18 mouse cellular contexts compared by ENCODE assay signal in the genomic region with DNA sequence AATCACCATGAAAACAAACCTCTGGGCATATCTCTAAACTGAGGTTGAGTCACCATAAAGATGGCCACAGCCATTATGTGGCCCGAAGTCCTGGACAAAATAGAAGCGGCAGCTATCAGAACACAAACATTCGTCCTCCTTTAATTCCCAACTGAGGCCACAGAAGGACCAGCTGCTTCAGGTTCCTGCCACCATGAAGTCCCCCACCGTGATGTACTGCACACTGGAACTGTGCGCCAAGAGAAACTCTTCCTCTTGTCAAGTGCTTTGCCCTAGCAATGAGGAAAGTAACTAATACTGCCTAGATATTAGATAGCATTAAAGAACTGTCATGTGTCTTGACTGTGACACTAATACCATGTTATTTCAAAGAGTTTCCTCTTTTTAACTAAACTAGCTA. TPM values are rescaled to one million over a fixed set of nuclear protein-coding genes. Genes with fewer than 3 reads are reported as not detected.
DNase-seq lines count a peak whose midpoint lies in the region; ATAC-seq lines count a peak whose summit lies in the region.
"Had no signal": no experiment of that assay in that cellular context is flagged by ENCODE, and none has a peak within 500 bp of the region (broad histone marks: within the 10 kb centered on the region; RNA-seq: fewer than 3 reads in every experiment).

No protein-coding gene starts in this region.

- peak; percentile 56 for DNase-seq in cerebellum, adult 9-11 months
- no peak for DNase-seq in cerebellum, adult 8-10 months
- peak; percentile 35 to 36 for DNase-seq in B cell, adult 2 months
- DNase-seq in cerebellum, postnatal 10 days: peak; percentile 27 to 32
- no peak for DNase-seq in forebrain, embryonic 10.5 days (ENCODE audit: extremely low spot score, low spot score)
- DNase-seq in hindbrain, embryonic 11.5 days (ENCODE audit: low spot score): no peak
- DNase-seq in natural killer cell, adult 2 months (ENCODE audit: low spot score in 2 of 2): no peak
- DNase-seq: retina, postnatal 1 day; thymus, adult 18-20 months had no signal

- no peak overlapping the region for H3K4me2 ChIP-seq in hindbrain, embryonic 11.5 days (replicated peaks; ENCODE audit: low read depth, low read length)
- H3K4me2 ChIP-seq: embryonic facial prominence, embryonic 12.5 days; hindbrain, embryonic 14.5 days; limb, embryonic 13.5 days had no signal

- ATAC-seq in hindbrain, embryonic 11.5 days (ENCODE audit: low FRiP score): no peak
- ATAC-seq: forebrain, embryonic 16.5 days; intestine, postnatal 0 days had no signal

- no peak overlapping the region for H3K9ac ChIP-seq in hindbrain, embryonic 11.5 days (ENCODE audit: low read depth, low read length)
- H3K9ac ChIP-seq: embryonic facial prominence, embryonic 12.5 days; hindbrain, embryonic 14.5 days; limb, embryonic 13.5 days; liver, embryonic 14.5 days had no signal

- H3K4me3 ChIP-seq in macrophage (ENCODE audit: inconsistent target): peak overlapping the region; percentile 20; the same call in 1 of the 2 replicates
- no peak overlapping the region for H3K4me3 ChIP-seq in forebrain, embryonic 10.5 days
- H3K4me3 ChIP-seq in hindbrain, embryonic 11.5 days (ENCODE audit: low read depth, low read length): no peak overlapping the region
- H3K4me3 ChIP-seq: embryonic facial prominence, embryonic 12.5 days; limb, embryonic 13.5 days; megakaryocyte, embryonic 14.5 days had no signal

- H3K36me3 ChIP-seq in macrophage (ENCODE audit: inconsistent target): no peaks in the 10 kb centered on the region
- no peaks in the 10 kb centered on the region for H3K36me3 ChIP-seq in forebrain, embryonic 10.5 days (replicated peaks)
- no peaks in the 10 kb centered on the region for H3K36me3 ChIP-seq in hindbrain, embryonic 11.5 days (ENCODE audit: control insufficient read depth, insufficient read depth, low read length)
- H3K36me3 ChIP-seq: embryonic facial prominence, embryonic 12.5 days; limb, embryonic 13.5 days had no signal

- peaks cover 2% of the 10 kb centered on the region for H3K4me1 ChIP-seq in forebrain, embryonic 10.5 days
- H3K4me1 ChIP-seq in hindbrain, embryonic 11.5 days (replicated peaks; ENCODE audit: control insufficient read depth, insufficient read depth, low read length): no peaks in the 10 kb centered on the region
- H3K4me1 ChIP-seq: embryonic facial prominence, embryonic 12.5 days; limb, embryonic 13.5 days; megakaryocyte, embryonic 14.5 days had no signal

- H3K79me2 ChIP-seq in macrophage (ENCODE audit: inconsistent target): no peaks in the 10 kb centered on the region

- H3K27ac ChIP-seq in macrophage: 0 out of 2 replicates have a peak overlapping the region, but pooled peaks have one; percentile 1
- no peak overlapping the region for H3K27ac ChIP-seq in forebrain, embryonic 10.5 days
- H3K27ac ChIP-seq in hindbrain, embryonic 11.5 days (ENCODE audit: low read depth, low read length): no peak overlapping the region
- H3K27ac ChIP-seq: embryonic facial prominence, embryonic 12.5 days; hindbrain, embryonic 14.5 days; kidney, postnatal 0 days; limb, embryonic 13.5 days; liver, embryonic 14.5 days had no signal

- no peaks in the 10 kb centered on the region for H3K9me3 ChIP-seq in forebrain, embryonic 10.5 days
- H3K9me3 ChIP-seq in hindbrain, embryonic 11.5 days (ENCODE audit: control insufficient read depth, low read length): no peaks in the 10 kb centered on the region
- H3K9me3 ChIP-seq: embryonic facial prominence, embryonic 12.5 days; limb, embryonic 13.5 days; megakaryocyte, embryonic 14.5 days had no signal

- WGBS in macrophage (ENCODE audit: missing documents): 67% methylated on average over 5 of the region's 5 CpGs
- WGBS in forebrain, embryonic 10.5 days: 95% methylated on average over 5 of the region's 5 CpGs
- 96% methylated on average over 5 of the region's 5 CpGs for WGBS in hindbrain, embryonic 11.5 days

- no peaks in the 10 kb centered on the region for H3K27me3 ChIP-seq in forebrain, embryonic 10.5 days (ENCODE audit: poor library complexity, severe bottlenecking)
- no peaks in the 10 kb centered on the region for H3K27me3 ChIP-seq in hindbrain, embryonic 11.5 days (ENCODE audit: control insufficient read depth, insufficient read depth, low read length)
- H3K27me3 ChIP-seq: embryonic facial prominence, embryonic 12.5 days; limb, embryonic 13.5 days; megakaryocyte, embryonic 14.5 days had no signal

RNA-seq across cellular contexts. Expression of gene Pgm2, which starts 54.4 kb away (rescaled TPM):
- 10 to 100 TPM; 17.4 to 49.6 (median 33.8) TPM for total RNA-seq in macrophage (2018; cell fraction: chromatin; rRNA removed)
- total RNA-seq in macrophage (2018; cell fraction: cytosol; rRNA removed): 10 to 100 TPM; 14.8 to 31.9 (median 21.2) TPM
- 10 to 100 TPM; 11.3 to 42.8 (median 21.5) TPM for total RNA-seq in macrophage (2018; cell fraction: nucleus; rRNA removed)
- 25.5 to 41.9 TPM (median 32.8 TPM) in 3 replicates for polyA plus RNA-seq in macrophage (2018)
- 25.8 and 27.0 TPM in 2 replicates for polyA plus RNA-seq in forebrain, embryonic 10.5 days (2016; fragmentation: Nextera tagmentation; extraction: Ambion mirVana)
- polyA plus RNA-seq in hindbrain, embryonic 11.5 days (2014; fragmentation: Nextera tagmentation; extraction: Ambion mirVana): 27.8 and 28.2 TPM in 2 replicates

Comparison
In these comparisons a context has a peak if more than half of its experiments do, and no peak if none do; other contexts are left out.
1. DNase-seq: peak in cerebellum, adult 9-11 months (single experiment), B cell, adult 2 months (2 of 2) and cerebellum, postnatal 10 days (2 of 2); none in cerebellum, adult 8-10 months (single experiment), forebrain, embryonic 10.5 days (single experiment), hindbrain, embryonic 11.5 days (single experiment) and natural killer cell, adult 2 months (0 of 2).